Mouse (Mus musculus) frontal cortex, adult 2 months (tissue): Measurements from ENCODE around the gene Aco1. TPM values are rescaled to one million over a fixed set of nuclear protein-coding genes. Genes with fewer than 3 reads are reported as not detected.

Experiments used
- DNase-seq, 2 experiments: peaks; one replicate each; pipeline ENCODE4 v3.0.0; 2022; ENCODE audit warnings: low spot score in 1 of 2; ENCODE audit errors: extremely low spot score in 1 of 2
- polyA plus RNA-seq: library from polyadenylated mRNA; depleted of rRNA; stranded (reverse); fragments of >200 nt; gene quantifications from 2 replicates; pipeline ENCODE4 v1.2.3, GENCODE M21; 2012

The Aco1 gene
- polyA plus RNA-seq, 1 experiment, result 27.0 TPM

DNA sequence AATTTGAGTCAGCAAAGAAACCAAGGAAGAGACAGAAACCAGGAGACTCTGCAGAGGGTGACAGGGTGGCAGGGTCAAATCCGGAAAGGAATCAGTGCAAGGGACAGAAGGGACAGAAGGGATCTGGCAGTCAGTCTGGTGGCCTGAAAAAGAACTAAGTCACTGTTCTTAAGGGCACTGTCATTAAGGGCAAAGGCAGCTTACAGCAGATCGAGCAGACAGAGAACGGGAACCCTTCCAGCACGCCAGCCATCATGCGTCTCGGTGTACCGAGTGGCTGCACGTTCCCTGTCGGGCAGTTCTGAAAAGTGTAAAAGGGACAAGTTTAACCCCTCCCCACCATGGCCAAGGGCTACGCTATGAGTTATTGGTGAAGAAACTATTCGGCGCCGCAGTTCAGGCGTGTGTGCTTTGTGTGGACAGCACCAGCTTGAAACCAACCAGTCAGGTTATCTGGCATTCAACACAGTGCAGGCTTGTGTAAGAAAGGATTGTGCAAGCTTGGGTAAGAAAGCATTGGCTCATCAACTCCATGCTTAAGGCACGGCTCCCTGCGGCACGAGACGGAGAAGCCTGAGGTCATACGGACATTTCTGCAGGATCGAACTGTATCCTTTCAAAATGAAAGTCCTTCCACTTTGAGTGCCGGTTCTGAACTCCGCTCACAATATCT, 62.5 kb downstream of the Aco1 start:
- DNase-seq, result no peak

DNA sequence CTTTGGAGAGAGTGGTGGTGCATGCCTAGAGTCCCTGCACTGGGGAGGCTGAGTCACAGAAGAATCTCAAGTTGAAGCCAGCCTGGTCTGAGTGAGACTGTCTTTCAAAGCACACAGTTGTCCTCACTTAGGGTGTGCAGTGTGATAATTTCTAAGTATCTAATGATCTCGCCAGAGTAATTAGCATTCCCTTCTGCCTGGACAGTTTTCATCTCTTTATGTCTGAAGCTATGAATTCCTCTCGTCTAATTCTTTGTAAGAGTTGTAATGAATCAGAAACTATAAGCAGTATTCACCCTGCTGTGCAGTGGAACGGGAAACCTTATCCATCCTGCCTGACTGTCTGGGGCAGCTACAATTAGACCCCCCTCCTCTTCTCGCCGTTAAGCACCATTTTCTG, 64.8 kb downstream of the Aco1 start:
- DNase-seq, result no peak

DNA sequence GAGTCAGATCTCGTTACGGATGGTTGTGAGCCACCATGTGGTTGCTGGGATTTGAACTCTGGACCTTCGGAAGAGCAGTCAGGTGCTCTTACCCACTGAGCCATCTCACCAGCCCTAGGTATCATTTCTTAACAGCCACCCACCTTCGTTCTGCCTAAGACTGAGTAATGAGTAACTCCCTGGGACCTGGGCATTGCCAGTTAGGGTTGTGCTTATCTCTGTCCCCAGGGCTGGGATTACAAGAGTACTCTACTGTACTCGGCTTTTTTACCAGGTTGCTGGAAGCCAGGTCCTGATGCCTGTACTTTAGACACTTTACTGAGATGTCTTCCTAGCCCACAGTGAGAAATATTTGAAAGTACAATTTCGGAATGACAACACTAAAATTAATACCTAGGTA, 69.3 kb downstream of the Aco1 start:
- DNase-seq, result no peak

DNA sequence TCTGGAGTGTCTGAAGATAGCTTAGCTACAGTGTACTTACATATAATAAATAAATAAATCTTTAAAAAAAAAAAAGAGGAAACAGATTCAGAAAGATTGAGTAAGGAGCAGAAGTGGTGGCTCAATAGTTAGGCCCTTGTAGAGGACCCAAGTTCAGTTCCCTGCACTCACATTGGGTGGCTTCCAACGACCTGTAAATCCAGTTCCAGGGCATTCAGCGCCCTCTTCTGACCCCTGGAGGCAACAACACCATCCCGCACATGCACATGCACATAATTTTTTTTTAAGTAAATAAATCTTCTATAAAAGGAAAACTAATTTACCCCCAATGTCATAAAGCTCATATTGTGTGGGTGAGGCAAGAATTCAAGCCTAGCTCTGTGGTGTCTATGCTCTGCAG, 75.0 kb downstream of the Aco1 start:
- DNase-seq, result no peak

DNA sequence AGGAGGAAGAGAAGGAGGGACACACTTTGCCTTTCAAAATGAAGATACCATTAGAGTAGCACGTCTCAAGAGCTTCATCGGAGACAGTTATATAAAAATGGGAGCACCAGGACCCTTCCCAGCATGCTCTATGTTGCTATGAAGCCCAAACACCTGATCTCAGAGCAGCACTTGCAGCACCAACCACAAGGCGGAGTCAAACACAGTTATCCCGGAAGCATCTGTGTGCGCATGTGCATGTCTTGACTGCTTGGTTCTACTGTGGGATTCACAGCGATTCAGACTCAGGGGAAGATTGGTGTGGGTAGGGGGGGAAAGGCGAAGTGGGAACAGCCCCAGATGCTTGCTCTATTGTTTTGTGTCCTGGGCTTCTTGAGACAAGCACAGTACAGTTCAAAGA, 75.5 kb downstream of the Aco1 start:
- peak in 1 of 2 experiments; percentile 16 for DNase-seq

DNA sequence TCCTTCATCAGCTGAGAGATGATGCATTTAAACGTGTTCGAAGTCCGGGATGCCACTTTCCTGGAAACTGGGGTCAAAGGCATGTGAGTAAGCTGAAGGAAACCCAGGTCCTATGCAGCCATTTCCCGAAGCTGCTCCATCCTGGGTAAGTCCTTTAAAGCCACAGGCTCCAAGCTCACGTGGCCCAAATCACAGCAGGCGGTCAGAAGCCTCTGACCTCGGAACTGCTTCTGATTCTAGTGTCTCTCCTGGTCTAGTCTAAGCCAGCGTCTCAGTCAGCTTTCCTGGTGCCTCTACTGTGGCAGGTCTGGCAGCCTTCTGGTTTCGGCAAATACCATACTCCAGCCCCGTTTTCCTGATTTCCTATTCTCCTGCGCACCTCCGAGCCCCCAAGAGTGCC, 77.6 kb downstream of the Aco1 start:
- no peak for DNase-seq

DNA sequence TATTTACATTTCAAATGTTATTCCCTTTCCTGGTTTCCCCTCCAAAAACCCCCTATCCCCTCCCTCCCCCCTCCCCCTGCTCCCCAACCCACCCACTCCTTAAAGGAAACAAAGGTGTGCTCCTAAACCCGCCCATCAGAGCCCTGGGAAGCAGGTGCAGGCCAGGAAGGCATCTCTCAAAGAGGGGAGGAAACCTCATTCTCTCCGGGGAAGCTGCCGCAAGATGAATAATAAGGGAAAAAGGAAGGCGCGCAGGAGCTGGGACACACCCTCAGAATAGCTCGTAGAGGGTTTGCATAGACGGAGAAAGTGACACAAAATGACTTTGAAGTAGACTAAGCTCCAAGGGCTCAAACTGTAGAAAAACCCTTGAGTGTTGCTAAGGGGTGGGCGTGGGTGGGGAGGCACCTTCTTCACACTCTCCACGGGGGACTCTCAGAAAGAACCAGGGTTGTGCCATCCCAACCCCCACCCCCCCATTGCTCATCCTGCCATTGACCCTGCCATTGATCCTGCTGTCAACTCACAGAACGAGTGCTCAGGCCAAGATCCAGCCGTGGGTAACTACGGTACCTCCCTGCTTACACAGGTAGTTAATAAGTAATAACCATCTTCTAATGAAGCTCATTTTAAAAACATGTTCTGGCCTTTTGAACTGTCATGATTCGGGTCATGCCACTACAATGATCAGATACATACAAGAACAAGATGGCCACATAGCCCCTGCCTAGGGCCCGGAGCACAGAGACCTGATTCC, 78.3 kb downstream of the Aco1 start:
- no peak for DNase-seq

DNA sequence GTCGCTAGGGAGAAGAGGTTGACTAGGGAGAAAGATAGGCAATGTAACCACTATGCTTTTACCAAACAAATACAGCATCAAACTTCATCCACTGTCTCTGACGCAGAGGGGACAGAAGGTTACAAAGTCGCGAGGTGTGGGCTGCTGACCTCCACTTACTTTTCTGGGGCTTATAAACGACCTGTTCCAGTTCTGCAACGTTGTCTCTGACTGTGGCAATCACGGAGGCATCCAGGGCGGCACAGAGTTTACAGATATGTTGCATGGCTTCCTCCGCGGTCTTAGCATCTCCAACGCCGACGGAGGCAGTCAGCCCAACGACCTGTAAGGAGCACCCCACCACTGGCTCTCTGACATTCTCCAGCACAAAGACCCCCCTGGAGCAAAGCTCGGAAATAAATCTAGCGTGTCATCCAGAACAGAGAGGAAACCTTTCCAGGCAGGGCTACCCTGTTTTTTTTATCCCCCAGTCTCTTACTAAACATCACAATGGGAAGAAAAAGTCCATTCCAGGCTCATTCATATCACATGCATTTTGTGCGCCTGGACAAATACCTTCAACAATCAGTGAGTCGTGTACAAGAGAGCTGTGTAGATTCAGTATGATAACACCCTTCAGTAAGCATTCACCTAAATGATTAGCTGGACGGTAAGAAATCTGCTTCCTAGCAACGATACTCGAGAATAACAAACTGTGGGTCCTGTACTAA, 79.2 kb downstream of the Aco1 start:
- no peak for DNase-seq

DNA sequence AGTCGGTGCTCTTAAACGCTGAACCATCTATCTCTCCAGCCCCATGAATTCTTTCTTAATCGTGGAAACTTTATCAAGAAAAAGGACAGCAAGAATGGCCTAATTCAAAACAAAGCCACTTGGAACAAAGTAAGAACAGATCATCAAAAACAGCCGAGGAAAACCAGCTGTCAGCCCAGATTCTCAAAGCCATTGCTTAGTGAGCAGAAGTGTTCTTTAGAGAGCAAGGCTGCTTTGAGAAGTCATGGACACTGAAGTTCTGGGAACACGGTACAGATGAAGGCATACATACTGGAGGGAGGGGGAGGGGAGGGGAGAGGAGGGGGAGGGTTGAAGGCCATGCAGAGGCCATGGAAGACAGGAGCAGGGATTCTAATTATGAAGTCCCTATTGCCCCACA, 83.2 kb downstream of the Aco1 start:
- no peak for DNase-seq

DNA sequence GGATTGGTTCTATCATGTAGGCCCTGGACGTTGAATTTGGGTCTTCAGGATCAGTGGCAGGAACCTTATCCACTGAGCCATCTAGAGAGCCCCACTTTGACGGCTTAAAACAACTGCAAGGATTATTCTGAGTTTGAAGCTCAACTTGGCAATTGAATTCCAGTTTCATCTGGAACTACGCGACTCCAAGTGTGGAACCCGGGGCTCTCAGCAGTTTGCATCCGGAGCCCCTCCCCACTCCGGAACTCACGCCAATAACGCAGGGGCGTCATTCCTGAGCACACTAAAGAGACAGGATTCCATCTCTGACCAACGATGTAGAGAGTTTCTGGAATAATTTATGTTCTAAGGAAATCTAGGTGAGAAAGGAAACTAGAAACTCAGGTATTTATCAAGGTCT, 84.2 kb downstream of the Aco1 start:
- no peak for DNase-seq

DNA sequence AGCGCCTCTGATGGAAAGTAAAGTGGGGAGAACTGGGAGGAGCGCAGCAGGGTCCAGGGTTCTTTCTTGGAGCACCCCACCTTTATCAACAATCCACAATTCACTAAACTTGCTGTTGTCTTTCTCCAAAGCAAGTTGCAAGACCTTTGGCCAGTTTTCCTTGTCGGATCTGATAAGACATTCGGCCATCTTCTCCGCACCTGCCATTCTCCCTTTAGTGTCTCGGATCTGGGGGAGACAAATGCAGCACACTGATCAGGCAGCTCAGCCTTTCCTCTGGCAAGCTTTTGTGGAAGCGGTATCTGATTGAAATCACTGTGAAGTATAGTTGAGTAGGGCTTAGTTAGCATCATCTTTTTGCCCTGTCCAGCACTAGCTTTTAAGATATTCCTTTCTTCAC, 85.0 kb downstream of the Aco1 start:
- DNase-seq, result no peak

DNA sequence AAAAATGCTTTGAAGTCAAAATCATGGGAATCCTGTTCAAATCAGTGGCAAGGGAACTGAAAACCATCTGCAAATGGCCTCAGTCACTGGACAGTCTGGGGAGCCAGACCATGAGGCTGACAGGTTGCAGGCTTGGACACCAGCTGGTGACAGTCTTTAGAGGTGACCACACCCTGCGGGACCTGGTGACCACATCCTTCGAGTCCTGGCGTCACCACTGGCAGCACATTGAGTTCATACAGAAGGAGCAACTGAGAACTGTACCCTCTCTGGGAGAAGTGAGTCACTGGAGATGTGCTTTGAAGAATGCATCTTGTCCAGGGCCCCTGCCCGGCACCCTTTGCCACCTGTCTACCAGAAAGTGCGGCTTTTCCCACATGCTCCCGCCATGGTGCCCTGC, 86.8 kb downstream of the Aco1 start:
- no peak for DNase-seq

DNA sequence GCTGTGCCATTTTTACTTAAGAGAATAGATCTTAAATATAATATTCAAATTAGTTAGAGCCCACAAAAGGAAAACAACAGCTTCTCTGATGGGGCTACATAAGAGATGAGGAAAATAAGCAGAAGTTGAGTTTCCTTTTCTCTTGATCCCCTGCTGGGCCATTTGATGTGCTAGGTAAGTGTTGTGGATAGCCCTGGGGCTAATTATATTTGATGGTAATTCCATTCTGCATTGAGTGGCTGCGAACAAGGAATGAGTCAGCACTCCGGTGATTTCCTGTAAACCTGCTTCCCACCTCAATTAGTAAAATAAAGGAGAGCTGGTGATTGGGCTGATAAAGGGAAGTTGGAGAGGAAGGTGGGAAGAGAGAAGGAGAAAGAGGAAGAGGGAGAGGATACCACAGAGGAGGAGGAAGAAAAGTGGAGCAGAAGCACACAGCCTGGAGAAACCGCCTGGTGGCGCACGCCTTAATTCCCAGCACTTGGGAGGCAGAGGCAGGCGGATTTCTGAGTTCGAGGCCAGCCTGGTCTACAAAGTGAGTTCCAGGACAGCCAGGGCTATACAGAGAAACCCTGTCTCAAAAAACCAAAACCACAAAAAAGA, 90.3 kb downstream of the Aco1 start:
- DNase-seq, result no peak

DNA sequence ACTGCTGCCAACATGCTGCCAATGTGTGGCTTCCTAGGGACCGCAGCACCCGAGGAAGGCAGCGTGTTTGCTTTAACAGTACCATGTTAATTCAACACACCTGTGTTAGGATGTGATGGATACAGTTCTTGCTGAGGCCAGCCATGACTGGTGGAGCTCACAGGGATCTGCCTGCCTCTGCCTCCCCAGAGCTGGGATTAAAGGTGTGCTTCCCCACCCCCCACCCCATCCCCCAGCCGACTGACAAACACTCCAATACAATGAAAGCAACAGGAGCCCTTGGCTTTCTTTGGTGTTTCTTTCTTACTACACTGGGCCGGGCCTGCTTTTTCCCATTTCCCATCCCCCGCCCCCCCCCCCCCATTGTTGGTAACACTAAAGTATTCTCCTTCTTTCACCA, 91.4 kb downstream of the Aco1 start:
- DNase-seq, result no peak

DNA sequence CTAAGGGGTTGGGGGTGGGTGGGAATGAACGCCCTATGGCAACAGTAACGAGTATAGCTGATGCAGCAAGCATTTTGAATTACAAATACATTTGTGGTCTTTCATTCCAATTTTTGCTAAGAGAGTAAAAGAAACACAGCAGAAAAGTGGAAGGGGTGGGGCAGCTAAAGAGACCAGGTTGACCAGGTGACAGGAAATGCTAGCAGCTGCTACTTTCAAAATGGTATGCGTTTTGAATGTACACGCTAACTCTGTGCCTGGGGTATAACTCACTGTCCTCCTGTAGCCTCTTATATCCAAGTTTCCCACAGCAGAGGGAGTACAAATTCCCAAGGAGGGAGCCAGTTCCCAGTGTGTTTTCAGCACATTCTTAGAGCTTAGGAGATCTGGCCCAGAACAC, 93.9 kb downstream of the Aco1 start:
- DNase-seq, result no peak

DNA sequence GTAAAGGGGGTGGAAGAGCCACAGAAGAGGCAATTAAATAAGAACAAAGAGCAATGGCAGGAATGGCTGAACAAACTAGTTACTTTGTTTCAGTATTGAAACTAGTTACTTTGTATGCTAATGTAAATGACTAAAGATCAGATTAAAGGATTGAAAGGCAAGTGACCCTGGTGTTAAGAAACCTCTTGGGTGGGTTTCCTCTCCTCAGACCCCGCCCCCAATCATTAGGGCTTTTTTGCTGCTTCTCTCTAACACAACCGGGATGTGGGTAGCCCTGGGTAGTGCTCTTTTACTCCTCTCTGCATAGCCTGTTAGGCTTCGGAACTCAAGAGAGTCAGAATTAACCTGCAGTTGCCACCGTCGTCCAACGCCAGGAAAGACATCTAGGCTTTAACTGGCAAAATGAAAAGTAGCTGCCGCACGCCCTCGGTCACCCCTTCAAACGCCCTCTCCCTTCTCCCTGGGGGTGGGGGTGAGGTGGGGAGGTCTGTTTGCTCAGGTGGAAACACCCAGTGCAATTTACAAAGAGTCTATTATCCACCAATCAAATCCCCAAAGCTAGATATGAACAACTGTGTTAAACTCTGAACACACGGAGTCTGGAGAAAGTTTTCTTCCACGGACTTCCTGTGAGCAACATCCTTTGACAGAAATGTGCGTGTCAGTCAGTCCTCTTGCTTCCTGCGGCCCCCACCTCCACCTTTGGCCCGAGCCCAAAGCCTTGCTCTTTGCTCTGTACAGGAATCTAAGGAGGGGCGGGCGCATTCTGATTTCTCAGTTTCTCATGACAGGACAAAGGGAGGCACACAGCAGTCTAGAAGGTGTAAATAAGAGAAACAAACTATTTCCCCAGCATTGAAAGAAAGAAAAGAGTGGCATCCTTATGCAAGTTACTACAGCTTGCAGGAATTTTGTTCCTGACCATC, 95.9 kb downstream of the Aco1 start:
- DNase-seq, result no peak

DNA sequence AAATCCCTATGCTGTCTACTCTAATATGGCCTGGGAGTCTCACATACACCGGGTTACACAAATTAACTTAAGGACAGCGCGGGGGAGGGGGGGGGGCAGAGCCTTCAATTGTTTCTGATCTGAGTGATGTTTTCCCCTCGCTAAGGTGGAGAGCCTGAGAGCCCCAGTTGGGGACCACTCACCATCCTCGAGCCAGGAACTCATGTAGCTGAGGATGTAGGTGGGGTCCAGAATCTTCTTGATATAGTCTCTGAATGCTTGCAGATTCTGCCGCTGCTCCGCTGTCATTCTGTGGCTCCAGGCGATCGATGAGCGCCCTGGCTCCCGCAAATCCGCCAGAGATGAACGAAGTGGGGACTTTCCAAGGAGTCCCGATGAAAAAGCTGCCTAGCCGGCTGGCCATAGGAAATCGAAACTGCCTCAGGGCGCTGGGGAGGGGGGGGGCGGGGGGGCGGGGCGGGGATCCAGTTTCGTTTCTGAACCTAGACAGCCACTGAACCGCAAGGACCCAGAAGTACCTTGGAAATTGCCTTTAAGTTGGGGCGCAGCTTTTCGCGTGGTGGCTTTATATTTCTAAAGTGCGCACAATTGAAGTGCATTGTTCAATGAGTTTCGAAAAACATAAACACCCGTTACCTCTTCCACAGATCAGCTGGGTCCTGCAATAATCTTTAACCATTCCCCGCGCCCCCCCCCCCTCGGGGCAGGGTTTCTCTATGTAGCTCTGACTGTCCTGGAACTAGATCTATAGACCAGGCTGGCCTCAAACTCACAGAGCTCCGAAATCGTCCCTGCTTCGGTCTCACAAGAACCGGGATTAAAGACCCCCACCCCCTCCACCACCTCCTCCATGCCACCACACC, 96.8 kb downstream of the Aco1 start, which contains the start of gene Ddx58:
Gene Ddx58 (minus strand): TSS at position 420 of the 863 bp plus-strand sequence.
- DNase-seq, result no peak

DNA sequence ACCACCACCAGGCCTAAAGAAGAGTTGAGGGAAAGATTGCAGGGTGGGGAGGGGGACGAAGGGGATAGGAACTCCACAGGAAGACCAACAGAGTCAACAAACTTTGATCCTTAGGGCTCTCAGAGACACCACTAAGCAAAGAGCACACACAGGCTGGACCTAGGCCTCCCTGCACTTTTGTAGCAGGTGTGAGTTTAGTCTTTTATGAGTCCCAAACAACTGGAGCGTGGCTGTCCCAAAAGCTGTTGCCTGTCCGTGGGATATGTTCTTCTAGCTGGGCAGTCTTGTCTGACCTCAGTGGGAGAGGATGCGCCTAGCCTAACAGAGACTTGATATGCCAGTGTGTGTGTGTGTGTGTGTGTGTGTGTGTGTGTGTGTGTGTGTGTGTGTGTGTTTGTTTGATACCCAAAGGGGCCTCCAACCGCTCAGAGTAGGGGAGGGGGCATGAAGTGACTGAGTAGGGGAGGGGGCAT, 97.4 kb downstream of the Aco1 start:
- DNase-seq, result no peak

DNA sequence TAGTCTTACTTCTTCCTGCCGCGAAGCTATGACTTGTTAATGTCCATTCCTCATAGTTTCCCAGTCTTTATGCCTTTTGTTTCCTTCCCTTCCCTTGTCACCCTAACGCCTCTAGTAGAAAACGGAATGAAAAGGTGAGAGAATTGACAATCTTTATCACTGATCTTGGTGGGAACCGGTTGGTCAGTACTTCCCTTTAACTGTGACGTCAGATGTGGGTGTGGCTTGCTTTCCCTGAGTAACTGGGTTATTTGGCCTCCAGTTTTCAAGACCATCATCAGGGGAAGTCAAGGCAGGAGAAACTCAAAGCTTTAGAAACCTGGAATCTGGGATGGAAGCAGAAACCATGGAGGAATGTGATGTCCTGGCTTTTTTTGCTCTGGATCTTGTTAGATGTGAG, 99.0 kb downstream of the Aco1 start:
- no peak for DNase-seq
